Mouse (Mus musculus): ENCODE data around the gene D1Ertd622e. TPM values are rescaled to one million over a fixed set of nuclear protein-coding genes. Genes with fewer than 3 reads are reported as not detected.

D1Ertd622e gene
- total RNA-seq, 4 experiments from 2014 or later: 73.9 to 95.4 (median 87.4) TPM

GRCm38 (mm10) chr1:97634104-97634503 lies 27.8 kb downstream of the D1Ertd622e start:
- DNase-seq (ENCODE audit: low spot score in 2 of 2): no peak

- DNase-seq (ENCODE audit: low spot score in 2 of 2): no peak
Measured at GRCm38 (mm10) chr1:97632545-97633256, 29.2 kb downstream of the D1Ertd622e start.

GRCm38 (mm10) chr1:97631843-97632470 lies 29.9 kb downstream of the D1Ertd622e start:
- no peak for DNase-seq (ENCODE audit: low spot score in 2 of 2)

GRCm38 (mm10) chr1:97630146-97630545 lies 31.7 kb downstream of the D1Ertd622e start:
- no peak for DNase-seq (ENCODE audit: low spot score in 2 of 2)

- no peak for DNase-seq (ENCODE audit: low spot score in 2 of 2)
Measured at GRCm38 (mm10) chr1:97628859-97629258, 33.0 kb downstream of the D1Ertd622e start.

GRCm38 (mm10) chr1:97628016-97628415 lies 33.9 kb downstream of the D1Ertd622e start:
- no peak for DNase-seq (ENCODE audit: low spot score in 2 of 2)

GRCm38 (mm10) chr1:97625427-97625826 lies 36.4 kb downstream of the D1Ertd622e start:
- DNase-seq (ENCODE audit: low spot score in 2 of 2): no peak

- no peak for DNase-seq (ENCODE audit: low spot score in 2 of 2)
Measured at GRCm38 (mm10) chr1:97624386-97624785, 37.5 kb downstream of the D1Ertd622e start.

GRCm38 (mm10) chr1:97623214-97623856 lies 38.5 kb downstream of the D1Ertd622e start:
- no peak for DNase-seq (ENCODE audit: low spot score in 2 of 2)

- no peak for DNase-seq (ENCODE audit: low spot score in 2 of 2)
Measured at GRCm38 (mm10) chr1:97622574-97623208, 39.2 kb downstream of the D1Ertd622e start.

GRCm38 (mm10) chr1:97619621-97620320 lies 42.1 kb downstream of the D1Ertd622e start:
- DNase-seq (ENCODE audit: low spot score in 2 of 2): no peak

- no peak for DNase-seq (ENCODE audit: low spot score in 2 of 2)
Measured at GRCm38 (mm10) chr1:97615525-97615924, 46.3 kb downstream of the D1Ertd622e start.

- DNase-seq (ENCODE audit: low spot score in 2 of 2): no peak
Measured at GRCm38 (mm10) chr1:97614531-97615462, 47.1 kb downstream of the D1Ertd622e start.

- DNase-seq (ENCODE audit: low spot score in 2 of 2): no peak
Measured at GRCm38 (mm10) chr1:97611747-97612146, 50.1 kb downstream of the D1Ertd622e start.

- no peak for DNase-seq (ENCODE audit: low spot score in 2 of 2)
Measured at GRCm38 (mm10) chr1:97603361-97603760, 58.5 kb downstream of the D1Ertd622e start.

- no peak for DNase-seq (ENCODE audit: low spot score in 2 of 2)
Measured at GRCm38 (mm10) chr1:97600371-97600770, 61.5 kb downstream of the D1Ertd622e start.

GRCm38 (mm10) chr1:97599101-97599500 lies 62.8 kb downstream of the D1Ertd622e start:
- no peak for DNase-seq (ENCODE audit: low spot score in 2 of 2)

GRCm38 (mm10) chr1:97588561-97588960 lies 73.3 kb downstream of the D1Ertd622e start:
- DNase-seq (ENCODE audit: low spot score in 2 of 2): no peak

GRCm38 (mm10) chr1:97585106-97585505 lies 76.8 kb downstream of the D1Ertd622e start:
- no peak for DNase-seq (ENCODE audit: low spot score in 2 of 2)

- no peak for DNase-seq (ENCODE audit: low spot score in 2 of 2)
Measured at GRCm38 (mm10) chr1:97584171-97584570, 77.7 kb downstream of the D1Ertd622e start.
